Mouse (Mus musculus) ES-Bruce4 (cell line): ENCODE data around the gene Pcdh9.

Experiments used
- CTCF ChIP-seq: IDR thresholded peaks from one replicate; pipeline ENCODE4 v1.8.1; 2011; ENCODE audit warnings: low read depth, low read length
- POLR2A ChIP-seq: IDR thresholded peaks from one replicate; pipeline ENCODE4 v1.8.1; 2011; ENCODE audit warnings: low read length; ENCODE audit not compliant: insufficient read depth

DNA sequence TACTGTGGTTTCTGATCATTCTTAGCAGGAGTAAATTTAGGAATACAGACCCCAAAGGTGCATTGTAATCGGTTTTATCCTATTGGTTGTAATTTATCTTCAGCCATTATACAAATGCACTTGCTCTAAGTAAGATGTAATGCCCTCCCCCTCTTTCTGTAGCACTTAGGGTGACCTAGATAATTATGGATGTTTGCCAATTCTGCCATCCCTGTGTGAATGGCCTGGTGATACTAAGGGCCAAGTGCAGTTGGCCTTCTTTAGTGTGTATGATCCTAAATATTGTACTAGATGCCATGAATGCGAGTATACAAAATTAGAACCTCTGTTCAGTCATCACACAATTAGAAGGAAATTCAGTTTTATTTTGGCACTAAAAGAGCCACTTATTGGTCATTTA, 475.0 kb downstream of the Pcdh9 start:
- no peak for TF ChIP-seq POLR2A
- TF ChIP-seq CTCF = no peak
